Mouse (Mus musculus): Measurements from ENCODE around the gene Gm45062.

DNA sequence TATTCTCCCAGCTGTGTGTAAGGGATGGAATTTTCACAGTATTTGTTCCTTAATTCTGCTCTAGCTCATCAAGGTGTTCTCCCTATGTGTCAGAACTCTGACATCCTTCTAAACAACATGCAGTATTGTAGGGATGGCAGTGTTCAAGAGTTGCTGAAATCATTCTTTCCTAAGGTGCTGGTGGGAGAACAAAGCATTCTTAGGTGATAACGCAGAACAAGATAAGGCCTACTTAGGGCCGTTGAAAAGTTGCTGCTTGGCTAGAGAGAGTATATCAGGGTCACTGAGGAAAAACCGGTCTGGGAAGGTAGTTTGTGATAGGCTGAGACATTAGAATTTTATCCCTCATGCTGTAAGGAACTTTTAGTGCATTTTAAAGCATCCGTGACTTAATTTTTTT lies 17.2 kb downstream of the Gm45062 start:
- TF ChIP-seq CTCF (IDR thresholded peaks at IDR 0.05; ENCODE audit: low read depth, low read length) (no peak), EP300 (IDR thresholded peaks at IDR 0.05; ENCODE audit: insufficient read depth, low read depth, low read length) (no peak), POLR2A (IDR thresholded peaks at IDR 0.05; ENCODE audit: insufficient read depth, low read length) (no peak)

Measured in ES-Bruce4 (cell line).